Mouse (Mus musculus) spleen, adult 12 weeks (tissue): ENCODE results near the gene Hoxd3.

Experiments
- DNase-seq: peaks from one replicate; pipeline ENCODE4 v3.0.0; 2022; ENCODE audit warnings: low spot score

Gene Hoxd3

DNA sequence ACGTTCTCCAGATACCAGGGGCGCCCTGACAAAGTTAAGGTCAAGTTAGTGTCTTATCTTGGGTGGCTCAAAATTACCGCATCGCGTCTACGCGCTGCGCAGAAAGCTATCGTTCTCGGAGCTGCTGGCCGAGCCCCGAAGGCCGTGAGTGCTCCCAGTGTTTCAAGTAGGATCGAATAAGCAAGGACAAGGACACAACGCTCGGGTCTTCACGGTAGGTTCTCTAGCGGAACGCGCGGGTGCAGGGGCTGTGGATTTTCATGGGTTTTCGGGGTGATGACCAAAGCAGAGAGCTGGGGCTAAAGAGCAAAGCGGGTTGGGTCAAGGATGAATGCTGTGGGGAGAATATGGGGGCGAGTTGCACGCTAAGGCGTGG, 32.1 kb upstream of the Hoxd3 start:
- no peak for DNase-seq

DNA sequence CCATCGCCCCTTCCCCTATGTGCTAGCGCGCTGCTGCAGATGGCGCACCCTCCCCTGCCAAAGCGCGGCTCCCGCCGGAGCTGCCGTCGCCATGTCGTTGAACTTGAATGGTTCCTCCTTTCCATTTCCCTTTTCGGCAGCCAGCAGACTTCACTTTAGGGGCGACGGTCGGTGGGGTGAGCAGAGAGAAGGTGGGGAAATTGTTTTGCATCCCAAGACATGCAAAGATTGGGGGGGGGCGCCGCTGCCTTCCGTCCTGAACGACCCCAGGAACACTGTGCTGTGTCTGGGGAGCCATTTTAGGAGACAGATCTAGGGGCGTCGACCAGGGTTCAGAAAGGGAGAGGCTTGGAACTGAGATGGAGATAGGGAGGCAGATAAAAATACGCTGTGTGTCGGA, 31.7 kb upstream of the Hoxd3 start:
- no peak for DNase-seq

DNA sequence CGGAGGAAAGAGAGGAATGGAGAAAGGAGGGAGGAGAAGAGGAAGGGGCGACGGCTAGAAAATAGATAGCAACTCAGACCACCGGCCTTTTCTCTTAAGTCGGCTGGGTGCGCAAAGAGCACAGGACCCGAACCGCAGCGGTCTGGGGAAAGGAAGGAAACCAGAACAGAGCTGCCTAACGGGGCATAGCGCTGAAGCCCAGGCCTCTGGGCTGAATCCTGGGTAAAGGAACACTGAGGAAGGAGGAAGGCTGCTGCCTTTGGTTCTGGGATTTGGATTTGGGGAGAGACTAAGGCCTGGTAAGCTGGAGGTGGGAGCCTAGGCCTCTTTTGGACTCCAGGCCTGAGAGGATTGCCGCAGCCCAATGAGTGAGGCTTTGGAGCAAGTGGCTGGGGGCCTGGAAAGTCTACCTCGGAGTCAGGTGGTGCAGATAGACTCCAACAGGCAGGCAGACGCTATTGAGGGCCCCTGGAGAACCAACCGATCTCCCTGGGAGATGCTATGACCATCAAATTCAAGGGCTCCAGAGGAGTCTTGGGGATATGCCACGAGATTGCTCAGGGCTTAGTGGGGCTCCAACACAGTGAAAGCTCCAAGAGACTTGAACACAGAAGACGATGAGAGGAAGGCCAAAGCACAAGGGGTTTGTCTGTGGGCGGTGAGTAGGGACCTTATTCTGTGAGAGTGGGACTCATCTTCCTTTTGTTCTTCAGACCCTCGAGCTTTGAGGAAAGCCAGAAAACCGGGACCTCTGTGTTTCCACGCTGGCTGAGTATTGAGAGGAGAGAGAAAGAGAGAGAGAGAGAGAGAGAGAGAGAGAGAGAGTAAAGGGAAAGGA, 30.9 kb upstream of the Hoxd3 start:
- no peak for DNase-seq

DNA sequence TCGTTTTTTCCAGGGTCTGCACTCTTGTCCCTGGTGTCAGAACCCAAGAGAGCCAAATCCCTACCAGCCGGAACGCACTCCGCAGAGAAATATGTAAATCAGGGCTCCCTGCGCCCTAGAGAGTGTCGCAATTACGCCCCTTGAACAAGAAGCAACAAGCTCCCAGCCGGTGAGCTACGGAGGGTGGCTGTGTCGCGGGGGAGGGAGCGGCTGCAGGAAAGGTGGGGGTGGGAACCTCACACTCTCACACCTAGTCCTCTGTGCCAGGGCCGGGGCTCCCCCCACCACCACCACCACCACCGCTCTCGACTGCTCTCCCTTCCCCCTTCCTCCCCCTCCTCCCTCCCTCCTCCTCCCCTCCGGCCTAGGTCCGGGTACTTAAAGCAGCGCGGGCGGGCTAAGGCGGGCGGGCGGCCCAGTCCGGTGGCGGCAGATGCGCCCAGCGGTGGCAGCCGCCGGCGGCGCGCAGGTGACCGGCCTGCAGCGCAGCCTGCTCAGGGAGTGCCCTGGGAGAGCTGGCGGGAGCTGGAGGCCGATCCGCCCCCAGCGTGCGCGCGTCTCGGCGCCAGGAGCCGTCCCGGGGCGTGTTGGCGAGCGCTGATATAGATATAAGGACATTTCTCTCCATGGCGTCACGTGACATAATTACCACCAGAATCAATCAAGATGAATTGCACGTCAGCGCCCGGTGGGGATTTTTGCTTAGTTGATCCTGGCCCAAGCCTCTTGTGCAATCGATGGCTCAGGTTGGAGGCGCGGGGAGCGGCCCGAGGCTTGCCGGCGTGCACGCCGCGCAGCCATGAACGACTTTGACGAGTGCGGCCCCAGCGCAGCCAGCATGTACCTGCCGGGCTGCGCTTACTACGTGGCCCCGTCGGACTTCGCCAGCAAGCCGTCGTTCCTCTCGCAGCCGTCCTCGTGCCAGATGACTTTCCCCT, 29.9 kb upstream of the Hoxd3 start:
- no peak for DNase-seq

DNA sequence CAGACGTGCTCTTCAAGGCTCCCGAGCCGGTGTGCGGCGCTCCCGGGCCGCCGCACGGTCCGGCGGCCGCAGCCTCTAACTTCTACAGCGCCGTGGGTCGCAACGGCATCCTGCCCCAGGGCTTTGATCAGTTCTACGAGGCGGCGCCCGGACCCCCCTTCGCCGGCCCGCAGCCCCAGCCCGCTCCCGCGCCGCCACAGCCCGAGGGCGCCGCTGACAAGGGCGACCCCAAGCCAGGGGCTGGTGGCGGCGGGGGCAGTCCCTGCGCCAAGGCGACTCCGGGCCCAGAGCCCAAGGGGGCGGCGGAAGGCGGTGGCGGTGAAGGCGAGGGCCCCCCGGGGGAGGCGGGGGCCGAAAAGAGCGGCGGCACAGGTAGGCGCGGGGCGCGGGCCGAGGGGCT, 28.9 kb upstream of the Hoxd3 start:
- DNase-seq, result no peak

DNA sequence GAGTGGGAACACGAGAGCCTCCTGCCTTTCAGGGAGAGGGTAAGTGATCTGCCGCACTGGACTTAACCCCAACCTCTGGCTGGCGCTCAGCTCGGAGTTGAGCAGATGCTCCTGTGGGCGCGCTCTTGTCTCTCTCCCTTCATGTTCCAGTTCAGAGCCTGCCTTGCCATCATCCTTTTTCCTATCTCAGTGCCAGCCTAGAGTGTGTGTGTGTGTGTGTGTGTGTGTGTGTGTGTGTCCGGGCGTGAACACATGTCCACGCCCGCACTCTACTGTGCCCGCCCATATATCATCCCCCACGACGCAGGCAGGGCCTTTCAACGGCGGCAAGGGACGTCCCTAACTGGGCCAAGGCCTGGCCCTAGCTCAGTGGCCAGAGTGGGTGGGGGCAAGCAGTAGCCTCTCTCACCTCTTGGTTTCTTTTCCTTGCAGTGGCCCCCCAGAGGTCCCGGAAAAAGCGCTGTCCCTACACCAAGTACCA, 28.2 kb upstream of the Hoxd3 start:
- DNase-seq, result no peak

DNA sequence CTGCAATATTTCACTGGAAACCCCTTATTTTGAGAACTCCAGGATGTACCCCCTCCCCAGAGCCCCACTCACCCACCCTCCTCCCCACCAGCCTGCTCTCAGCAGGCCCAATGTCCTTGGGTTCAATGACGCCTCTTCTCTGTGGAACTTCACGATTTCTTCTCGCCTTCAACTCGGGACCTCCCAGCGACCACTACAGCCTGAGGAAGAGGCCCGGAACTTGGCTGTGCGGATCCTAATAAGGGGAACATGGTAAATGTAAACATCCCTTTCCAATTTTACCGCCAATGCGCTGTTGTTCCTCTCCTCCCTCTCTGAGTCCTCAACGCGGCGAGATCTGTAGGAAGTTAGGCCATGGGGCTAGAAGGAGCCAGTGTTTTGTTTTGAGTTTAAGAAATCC, 27.6 kb upstream of the Hoxd3 start:
- DNase-seq, result no peak

DNA sequence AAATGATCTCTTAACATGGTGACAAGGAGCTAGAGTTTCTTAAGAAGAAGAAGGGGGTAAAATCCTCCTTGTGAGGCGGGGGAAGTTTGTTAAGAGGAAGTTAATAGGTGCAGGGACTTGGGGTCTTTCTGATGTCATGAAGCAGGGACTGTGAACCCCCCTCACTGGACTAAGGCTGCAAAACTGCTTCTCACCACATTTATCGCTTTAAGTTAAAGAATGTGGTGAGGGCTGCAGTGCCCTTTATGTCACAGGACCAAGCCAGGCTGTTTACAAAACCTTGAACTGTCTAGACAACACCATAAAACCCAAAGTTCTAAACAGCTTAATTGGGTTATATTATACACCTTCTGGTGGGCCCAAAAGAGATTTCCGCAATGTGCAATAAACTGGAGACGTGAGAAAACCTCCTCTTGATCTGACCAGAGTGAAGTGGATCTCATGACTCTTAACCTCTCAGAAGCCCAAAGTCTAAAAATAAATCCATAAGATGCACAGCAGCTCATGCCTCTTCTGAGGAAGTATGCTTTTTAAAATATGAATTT, 26.6 kb upstream of the Hoxd3 start:
- no peak for DNase-seq

DNA sequence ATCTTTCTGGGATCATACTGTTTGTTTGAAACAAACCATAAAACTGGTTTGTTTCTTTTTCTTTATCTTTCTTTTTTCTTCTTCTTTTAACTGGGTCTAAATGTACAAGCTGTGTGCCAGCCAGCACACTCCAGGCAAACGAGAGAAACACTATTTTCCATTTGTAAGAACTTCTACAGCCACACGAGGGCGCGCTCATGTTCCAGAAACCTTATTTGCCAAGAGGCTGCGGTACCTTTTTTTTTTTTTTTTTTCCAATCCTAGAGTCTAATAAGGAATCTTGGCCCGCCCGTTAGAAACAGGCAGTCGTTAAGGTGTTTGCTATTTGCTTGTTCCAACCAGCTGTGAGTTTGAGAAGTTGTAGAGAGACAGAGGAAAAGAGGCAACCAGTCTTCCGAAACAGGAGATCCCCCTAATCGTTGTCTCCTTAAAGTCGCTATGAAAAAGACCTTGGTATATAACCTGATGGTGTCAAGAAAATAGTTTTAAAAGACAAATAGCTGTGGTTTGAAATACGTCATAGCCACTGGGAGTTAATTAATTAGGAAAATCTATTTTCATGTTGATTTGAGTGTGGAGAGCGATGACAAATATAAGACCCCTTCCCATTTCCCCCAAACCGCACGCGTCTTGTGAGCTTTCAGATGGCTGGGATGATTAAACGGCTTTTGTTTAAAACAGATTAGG, 25.3 kb upstream of the Hoxd3 start:
- no peak for DNase-seq

DNA sequence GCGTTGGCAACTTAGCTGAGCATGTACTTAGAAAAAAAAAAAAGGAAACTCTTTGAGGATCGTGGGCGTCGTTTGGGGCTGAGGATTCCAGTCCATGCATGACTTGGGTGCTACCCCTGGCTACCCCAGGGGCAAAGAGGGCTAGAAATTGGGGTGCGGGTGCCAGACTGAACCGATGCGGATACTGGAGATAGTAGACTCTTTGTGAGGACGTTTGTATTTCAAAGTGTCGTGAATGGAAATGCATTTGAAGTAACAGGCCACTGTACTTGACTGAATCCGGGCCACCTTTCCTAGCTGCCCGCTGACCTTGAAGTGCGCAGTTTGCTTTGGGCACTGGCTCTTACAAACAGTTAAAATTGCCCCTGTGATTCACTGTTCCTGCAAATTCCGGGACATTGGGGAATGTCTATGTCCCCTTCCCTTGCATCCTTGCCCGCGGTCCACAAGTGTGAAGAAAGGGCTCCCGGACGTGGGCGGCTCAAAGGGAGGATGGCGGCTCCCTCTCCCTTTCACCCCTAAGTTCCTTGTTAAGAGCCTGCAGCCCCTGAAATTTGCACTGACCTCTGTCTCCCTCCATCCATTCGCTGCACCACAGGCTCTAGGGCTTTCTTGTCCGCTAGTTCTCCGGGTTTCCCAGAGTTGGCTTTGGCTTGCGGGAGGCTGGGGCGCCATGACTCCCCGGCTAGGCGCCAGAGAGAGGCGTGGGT, 24.6 kb upstream of the Hoxd3 start:
- DNase-seq, result no peak

DNA sequence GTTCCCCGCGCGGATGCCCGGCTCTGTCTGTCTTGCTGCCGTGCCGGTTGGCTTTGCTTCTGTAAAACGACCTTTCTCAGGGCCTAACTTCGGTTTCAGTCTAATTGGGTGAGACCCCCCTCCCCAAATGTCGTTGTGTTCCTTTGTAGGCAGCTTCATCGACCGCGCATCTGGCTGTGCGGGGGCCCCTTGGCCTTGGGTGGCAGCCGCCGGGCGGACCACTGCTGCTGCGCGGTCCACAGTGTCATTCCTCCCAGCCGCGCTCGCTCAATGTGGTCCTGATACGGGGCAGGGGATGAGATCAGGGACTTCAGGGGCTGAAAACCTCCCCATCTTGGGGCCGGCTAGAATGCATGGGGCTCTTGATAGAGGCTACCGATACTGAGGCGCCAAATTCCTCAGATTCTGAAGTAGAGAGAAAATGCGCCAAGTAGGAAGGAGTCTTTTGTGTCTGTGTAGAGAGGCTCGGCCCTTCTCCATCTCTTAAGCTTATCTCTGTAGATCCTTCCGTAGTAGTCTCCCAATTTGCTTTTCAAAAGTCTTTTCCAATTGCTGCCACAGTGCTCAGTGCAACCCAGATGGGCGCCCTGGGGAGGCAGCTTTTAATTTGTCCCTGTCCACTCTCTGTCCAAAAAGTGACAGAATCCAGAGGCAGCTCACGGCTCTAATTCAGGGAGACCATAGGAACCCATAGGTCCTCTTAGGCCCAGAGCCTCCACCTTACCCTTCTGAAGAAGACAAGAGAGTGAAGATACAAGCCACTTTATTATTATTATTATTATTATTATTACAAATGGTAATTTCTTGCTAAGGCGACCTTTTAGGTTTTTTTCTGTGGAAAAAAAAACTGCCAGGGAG, 23.8 kb upstream of the Hoxd3 start:
- DNase-seq, result no peak

DNA sequence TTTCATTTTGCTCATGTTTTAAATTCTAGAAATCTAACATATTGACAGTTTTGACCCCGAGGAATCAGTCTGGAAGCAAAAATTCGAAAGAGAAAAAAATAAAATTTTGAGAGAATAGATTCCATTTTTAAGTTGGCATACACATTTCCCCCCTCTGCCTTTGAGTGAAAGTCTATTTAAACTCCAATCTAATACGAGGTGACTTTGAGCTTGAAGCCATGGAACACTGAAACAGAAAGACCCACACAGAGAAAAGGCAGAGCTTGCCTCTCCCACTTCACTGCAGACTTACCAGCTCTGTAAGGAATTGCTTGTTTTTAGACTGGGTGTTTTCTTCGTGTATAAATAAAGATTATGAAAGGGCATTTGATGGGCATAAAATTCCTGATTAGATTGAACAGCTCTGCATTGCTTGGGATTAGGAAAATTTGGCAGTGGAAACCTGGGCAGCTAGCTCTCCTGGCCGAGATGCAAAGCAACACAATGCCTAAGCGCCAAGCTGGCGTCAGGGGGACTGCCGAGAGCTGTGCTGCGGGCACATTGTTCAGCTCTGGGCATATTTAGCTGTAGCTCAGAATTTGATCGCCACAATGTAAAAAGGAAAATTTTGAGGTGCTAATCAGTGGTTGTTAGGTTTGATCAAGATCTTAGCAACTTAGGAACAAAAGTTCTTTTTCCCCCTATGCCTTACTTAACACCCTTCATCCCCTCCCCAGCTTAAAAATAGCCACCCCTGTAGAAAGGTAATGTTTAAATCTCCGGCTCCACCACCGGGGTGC, 22.7 kb upstream of the Hoxd3 start:
- DNase-seq, result no peak

DNA sequence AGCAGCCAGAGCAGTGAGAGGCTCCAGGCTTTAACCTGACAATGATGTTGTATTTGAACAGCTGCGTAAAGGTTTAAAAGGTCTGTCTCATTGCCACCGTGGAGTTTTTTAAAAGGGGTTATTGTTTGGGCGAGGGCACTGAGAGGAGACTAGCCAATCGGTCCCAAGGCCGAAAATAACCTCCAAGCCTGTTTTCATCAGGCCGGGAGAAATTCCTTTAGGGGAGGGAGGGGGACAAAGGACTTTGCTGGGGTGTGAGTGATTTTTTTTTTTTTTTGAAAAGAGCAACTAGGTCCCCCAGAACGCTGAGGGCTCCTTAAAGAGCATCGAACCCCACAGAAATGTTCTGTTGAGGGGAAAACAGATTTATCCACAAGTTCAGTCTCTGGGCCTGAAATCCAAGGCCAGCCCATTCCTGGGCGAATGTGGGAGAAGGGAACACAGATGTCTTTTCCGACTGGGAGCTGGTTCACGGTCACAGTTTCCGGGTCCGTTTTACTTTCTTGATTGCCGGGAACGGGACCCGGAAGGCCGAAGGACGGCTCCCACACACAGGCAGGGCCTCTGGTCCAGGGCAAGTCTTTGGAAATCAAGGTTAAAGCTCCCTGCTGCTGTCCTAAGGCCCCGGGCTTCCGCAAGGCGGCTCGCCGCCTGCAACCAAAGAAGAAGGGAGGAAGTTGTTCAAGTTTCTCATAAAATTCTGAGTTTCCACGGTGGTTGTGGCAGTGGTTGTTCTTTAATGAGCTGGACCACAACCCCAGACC, 22.0 kb upstream of the Hoxd3 start:
- DNase-seq, result no peak

DNA sequence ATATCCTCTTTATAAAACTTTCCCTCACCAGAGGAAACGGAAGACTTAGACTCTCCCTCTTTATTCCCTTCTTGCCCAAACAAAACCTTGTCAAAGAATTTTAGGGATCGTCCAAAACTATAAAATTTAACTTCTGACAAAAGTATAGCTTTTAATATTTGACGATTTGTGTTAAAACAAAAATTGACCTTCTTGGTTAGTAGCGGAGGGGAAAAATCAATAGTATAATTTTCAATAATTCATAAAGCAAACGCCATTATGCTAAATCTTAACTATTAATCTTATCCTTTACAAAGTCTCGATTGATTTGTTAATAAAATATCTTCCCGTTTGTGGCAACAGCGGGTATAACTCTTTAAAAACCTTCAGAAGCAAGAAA, 21.4 kb upstream of the Hoxd3 start:
- DNase-seq, result no peak

DNA sequence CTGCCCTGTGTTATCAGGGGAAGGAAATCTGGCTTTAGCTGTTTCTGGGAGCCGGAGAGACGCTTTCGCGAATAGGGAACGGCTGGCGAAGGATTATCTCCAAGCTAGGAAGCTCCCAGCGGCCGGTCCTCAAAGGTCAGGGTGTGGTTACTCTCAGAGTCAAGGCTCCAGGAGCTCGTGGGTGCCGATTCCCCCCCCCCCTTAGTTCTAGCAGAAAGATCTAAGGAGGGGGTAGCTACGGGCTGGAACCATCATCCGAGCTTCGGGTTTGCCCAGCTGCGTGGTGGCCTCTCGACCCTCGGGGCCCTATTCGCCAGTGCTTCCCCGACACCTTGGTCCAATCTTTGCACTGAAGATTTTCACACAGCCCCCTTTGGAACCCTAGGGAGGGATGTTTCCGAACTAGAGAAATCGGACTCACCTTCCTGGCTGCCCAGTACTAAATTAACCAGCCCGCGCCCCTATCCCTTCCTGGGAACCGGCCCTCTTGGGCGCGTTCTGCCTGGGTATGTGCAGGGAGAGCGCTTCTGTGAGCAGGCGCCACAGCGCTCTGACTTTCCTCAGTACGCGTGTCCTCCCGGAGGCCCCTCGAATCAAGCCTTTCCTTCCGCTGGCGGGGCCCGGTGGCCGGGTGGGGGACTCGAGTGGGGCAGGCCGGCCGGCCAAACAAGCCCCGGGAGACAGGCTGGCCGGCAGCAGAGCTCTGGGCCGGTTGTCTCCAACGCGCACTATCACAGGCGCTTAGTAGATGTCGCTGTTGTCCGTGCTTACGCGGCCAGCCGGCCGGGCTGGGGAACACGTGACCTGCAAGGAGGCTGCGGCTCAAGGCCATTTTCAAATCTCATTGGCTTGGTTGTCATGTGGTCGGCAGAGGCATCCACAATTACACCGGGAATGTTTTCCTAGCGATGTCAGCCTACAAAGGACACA, 20.4 kb upstream of the Hoxd3 start, which contains the start of gene Hoxd10:
TSS of gene Hoxd10 (plus strand) at position 903 of the 930 bp plus-strand sequence.
- DNase-seq, result no peak

DNA sequence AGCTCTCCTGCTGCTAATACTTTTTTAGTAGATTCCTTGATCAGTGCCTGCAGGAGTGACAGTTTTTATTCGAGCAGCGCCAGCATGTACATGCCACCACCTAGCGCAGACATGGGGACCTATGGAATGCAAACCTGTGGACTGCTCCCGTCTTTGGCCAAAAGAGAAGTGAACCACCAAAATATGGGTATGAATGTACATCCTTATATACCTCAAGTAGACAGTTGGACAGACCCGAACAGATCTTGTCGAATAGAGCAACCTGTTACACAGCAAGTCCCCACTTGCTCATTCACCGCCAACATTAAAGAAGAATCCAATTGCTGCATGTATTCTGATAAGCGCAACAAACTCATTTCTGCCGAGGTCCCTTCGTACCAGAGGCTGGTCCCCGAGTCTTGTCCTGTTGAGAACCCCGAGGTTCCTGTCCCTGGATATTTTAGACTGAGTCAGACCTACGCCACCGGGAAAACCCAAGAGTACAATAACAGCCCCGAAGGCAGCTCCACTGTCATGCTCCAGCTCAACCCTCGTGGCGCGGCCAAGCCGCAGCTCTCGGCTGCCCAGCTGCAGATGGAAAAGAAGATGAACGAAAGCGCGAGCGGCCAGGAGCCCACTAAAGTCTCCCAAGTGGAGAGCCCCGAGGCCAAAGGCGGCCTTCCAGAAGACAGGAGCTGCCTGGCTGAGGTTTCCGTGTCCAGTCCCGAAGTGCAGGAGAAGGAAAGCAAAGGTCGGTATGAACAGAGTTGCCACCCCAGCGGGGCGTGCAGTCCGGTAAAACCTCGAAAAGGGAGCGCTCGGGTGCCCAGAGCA, 19.5 kb upstream of the Hoxd3 start:
- no peak for DNase-seq
